Mouse (Mus musculus) bone marrow, adult 2 months (tissue): ENCODE measurements around the gene Pcdh15.

Source experiments
- CTCF ChIP-seq: fragments of 200-500 bp; IDR thresholded peaks from 2 replicates; pipeline ENCODE4 v1.5.1; 2011; ENCODE audit warnings: low read length, control low read depth; ENCODE audit not compliant: control insufficient read depth, insufficient read depth
- POLR2A ChIP-seq: fragments of 200-500 bp; IDR thresholded peaks from 2 replicates; pipeline ENCODE4 v1.6.1; 2011; ENCODE audit warnings: low read depth, mild to moderate bottlenecking, control low read depth, low read length, borderline replicate concordance; ENCODE audit not compliant: control insufficient read depth

DNA sequence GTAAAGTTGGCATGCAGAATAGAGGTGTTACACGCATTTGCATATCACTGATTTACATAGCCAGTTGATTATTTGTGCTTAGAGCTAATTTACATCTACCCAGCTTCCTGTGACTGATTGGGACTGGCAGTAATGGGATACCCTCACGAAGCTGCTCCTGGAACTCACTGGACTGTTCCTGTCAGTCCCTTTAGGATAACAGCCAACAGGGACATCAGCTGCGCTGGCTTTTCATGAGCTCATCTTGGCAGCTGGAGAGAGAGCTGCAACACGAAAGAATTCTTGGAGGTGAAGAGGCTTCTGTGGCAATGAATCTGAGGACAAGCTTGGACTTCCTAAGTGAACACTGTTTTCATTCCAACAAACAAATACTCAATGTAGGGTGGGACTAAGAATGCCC, 683.8 kb downstream of the Pcdh15 start:
- TF ChIP-seq CTCF (no peak), POLR2A (no peak)
